Mouse (Mus musculus): ENCODE data around the gene Whrn.

DNA sequence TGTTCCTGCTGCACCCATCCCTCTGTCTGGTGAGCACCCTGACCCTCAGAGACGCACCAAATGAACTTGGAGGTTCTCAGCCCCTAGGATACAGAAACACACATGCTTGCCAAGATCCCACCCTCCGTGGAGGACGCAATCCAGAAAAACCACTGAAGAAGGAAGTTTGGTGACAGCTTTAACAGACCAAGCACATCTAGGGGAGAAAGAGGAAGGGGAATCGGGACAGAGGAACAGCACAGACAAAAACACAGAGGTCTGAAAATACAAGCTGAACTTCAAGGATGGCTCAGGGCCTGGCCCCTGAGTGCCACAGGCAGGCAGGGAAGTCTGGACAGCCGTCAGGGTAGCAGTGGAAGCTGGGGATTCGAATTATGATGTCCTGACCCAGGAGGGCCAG lies 94.2 kb downstream of the Whrn start:
- TF ChIP-seq CTCF (IDR thresholded peaks at IDR 0.05; ENCODE audit: low read depth, low read length): no peak
- no peak for TF ChIP-seq POLR2A (IDR thresholded peaks at IDR 0.05; ENCODE audit: extremely low read depth, insufficient read depth, low read length)
